Mouse (Mus musculus) cerebellum, adult 2 months (tissue): ENCODE measurements around the gene Ube2ql1.

ENCODE experiments used
- CTCF ChIP-seq: fragments of 200-500 bp; IDR thresholded peaks from 2 replicates; pipeline ENCODE4 v1.5.1; 2011; ENCODE audit warnings: low read depth, mild to moderate bottlenecking, control low read depth, low read length, moderate library complexity, borderline replicate concordance; ENCODE audit not compliant: insufficient read depth
- POLR2A ChIP-seq: fragments of 200-500 bp; IDR thresholded peaks from 2 replicates; pipeline ENCODE4 v1.6.1; 2011; ENCODE audit warnings: low read length, control low read depth, borderline replicate concordance; ENCODE audit not compliant: insufficient read depth

GRCm38 (mm10) chr13:69654508-69654907 lies 85.2 kb downstream of the Ube2ql1 start:
- TF ChIP-seq CTCF (no peak), POLR2A (no peak)
